Mouse (Mus musculus): ENCODE measurements around the gene Ovol3. TPM values are rescaled to one million over a fixed set of nuclear protein-coding genes. Genes with fewer than 3 reads are reported as not detected.
A peak's percentile ranks its signal among the peaks of the same experiment; 100 is the strongest.

Gene Ovol3
- polyA plus RNA-seq, 1 experiment from 2014 or later = not detected

DNA sequence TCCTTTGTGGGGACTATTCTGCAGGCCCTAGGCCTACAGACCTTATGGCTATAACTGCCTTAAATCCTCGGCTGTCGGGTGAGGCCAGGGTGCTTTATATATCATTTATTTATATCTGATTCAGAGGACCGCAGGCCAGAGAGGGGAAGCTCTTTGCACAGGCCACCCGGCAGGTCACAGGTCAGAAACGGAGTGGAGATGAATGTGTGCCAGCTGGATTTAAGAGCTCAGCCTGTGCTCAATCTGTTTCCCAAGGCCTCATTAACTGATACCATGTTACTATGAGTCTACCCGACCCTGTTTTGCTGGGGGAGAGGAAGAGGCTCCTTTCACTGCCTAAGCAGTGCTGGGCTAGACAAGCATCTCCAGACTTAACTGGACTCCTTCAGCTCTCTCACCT is 38.9 kb upstream of the Ovol3 start:
- H3K4me2 ChIP-seq (ENCODE audit: low read length) = no peak overlapping the region
- H3K4me1 ChIP-seq (ENCODE audit: control insufficient read depth in 2 of 2, insufficient read depth in 2 of 2, low read length in 2 of 2) = peaks cover 6 to 12% of the 10 kb centered on the region in 2 experiments
- H3K9ac ChIP-seq (ENCODE audit: low read length) = no peak overlapping the region
- H3K36me3 ChIP-seq (ENCODE audit: control insufficient read depth, insufficient read depth, low read length) = peaks cover 33% of the 10 kb centered on the region
- no peaks in the 10 kb centered on the region for H3K27me3 ChIP-seq (ENCODE audit: control insufficient read depth, insufficient read depth, low read length)
- 73% methylated on average over 6 of the region's 6 CpGs for WGBS
- no peak overlapping the region for H3K27ac ChIP-seq (replicated peaks in 1 of 2; ENCODE audit: control insufficient read depth in 1 of 2, insufficient read depth in 1 of 2, low read depth in 2 of 2, low read length in 2 of 2)
- ATAC-seq (ENCODE audit: insufficient number of reproducible peaks, insufficient read depth, low FRiP score, low read depth) = no peak
- no peaks in the 10 kb centered on the region for H3K9me3 ChIP-seq (ENCODE audit: control insufficient read depth, low read length)
- no peak overlapping the region for H3K4me3 ChIP-seq (ENCODE audit: control insufficient read depth in 1 of 2, insufficient read depth in 1 of 2, low read depth in 1 of 2, low read length in 2 of 2)

DNA sequence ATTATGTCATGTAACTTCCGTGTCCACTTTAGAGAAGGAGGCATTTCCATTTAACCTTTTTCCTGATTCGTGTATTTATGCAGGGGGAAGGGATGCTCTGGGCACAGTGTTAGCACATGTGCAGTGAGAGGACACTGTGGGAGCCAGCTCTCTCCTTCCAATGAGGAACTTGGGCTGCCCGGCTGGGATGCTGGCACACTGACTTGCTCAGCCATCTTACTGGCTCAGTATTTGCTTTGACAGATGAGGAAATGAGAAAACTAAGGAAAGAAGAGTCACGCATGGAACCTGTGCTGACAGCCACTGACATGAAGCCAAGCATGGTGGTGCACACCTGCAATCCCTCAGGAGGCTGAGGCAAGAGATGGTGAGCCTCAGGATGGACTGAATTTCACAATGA is 34.1 kb upstream of the Ovol3 start:
- H3K4me3 ChIP-seq (ENCODE audit: control insufficient read depth in 1 of 2, insufficient read depth in 1 of 2, low read depth in 1 of 2, low read length in 2 of 2) = no peak overlapping the region
- H3K9me3 ChIP-seq (ENCODE audit: control insufficient read depth, low read length) = no peaks in the 10 kb centered on the region
- H3K27ac ChIP-seq (replicated peaks in 1 of 2; ENCODE audit: control insufficient read depth in 1 of 2, insufficient read depth in 1 of 2, low read depth in 2 of 2, low read length in 2 of 2) = no peak overlapping the region
- no peak overlapping the region for H3K9ac ChIP-seq (ENCODE audit: low read length)
- H3K4me2 ChIP-seq (ENCODE audit: low read length) = no peak overlapping the region
- no peak for ATAC-seq (ENCODE audit: insufficient number of reproducible peaks, insufficient read depth, low FRiP score, low read depth)
- H3K4me1 ChIP-seq (ENCODE audit: control insufficient read depth in 2 of 2, insufficient read depth in 2 of 2, low read length in 2 of 2) = peaks cover 3 to 6% of the 10 kb centered on the region in 2 experiments; a peak in 2 of 4 replicates
- H3K36me3 ChIP-seq (ENCODE audit: control insufficient read depth, insufficient read depth, low read length) = peaks cover 55% of the 10 kb centered on the region
- no peaks in the 10 kb centered on the region for H3K27me3 ChIP-seq (ENCODE audit: control insufficient read depth, insufficient read depth, low read length)
- 83% methylated on average over 4 of the region's 4 CpGs for WGBS

DNA sequence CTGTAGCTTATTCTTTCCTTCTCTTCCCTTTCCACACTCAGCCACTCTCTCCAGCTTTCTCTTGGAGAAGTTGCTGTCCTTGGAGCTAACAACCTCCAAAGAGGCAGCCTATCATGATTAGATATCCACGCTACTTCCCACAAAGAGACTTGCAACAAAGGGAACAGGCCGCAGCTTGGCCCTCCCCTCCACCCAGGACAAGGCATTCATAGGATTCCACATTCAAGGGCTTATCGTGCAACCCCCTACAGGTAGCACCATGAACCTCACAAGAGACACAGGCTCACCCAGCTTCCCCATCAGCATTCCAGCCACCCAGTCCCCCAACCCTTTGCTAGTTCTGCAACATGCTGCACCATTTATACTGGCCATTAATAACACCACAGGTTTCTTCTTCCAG is 31.3 kb upstream of the Ovol3 start:
- Histone ChIP-seq H3K27me3 (ENCODE audit: control insufficient read depth, insufficient read depth, low read length) (no peaks in the 10 kb centered on the region), H3K4me1 (ENCODE audit: control insufficient read depth in 2 of 2, insufficient read depth in 2 of 2, low read length in 2 of 2) (peaks cover 0 to 6% of the 10 kb centered on the region in 2 experiments; a peak in 2 of 4 replicates), H3K9ac (ENCODE audit: low read length) (peak overlapping the region; percentile 14; the same call in 1 of the 2 replicates), H3K27ac (replicated peaks in 1 of 2; ENCODE audit: control insufficient read depth in 1 of 2, insufficient read depth in 1 of 2, low read depth in 2 of 2, low read length in 2 of 2) (peak overlapping the region; percentile 4 to 48; a peak in 3 of 4 replicates), H3K9me3 (ENCODE audit: control insufficient read depth, low read length) (no peaks in the 10 kb centered on the region), H3K4me3 (ENCODE audit: control insufficient read depth in 1 of 2, insufficient read depth in 1 of 2, low read depth in 1 of 2, low read length in 2 of 2) (no peak overlapping the region), H3K4me2 (ENCODE audit: low read length) (no peak overlapping the region), H3K36me3 (ENCODE audit: control insufficient read depth, insufficient read depth, low read length) (peaks cover 66% of the 10 kb centered on the region)
- 24% methylated on average over 3 of the region's 3 CpGs for WGBS
- no peak for ATAC-seq (ENCODE audit: insufficient number of reproducible peaks, insufficient read depth, low FRiP score, low read depth)

DNA sequence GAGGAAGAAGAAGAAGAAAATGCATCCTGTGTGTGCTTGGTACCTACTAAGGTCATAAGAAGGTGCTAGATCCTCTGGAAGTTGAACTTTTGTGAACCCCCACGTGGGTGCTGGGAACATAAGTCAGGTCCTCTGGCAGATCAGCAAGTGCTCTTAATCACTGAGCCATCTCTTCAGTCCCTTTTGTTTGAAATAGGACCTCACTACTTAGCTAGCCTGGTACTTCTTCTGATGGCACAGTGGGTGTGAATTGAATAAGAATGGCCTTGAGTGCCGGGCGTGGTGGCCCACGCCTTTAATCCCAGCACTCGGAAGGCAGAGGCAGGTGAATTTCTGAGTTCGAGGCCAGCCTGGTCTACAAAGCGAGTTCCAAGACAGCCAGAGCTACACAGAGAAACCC is 30.4 kb upstream of the Ovol3 start:
- Histone ChIP-seq H3K36me3 (ENCODE audit: control insufficient read depth, insufficient read depth, low read length) (peaks cover 63% of the 10 kb centered on the region), H3K27me3 (ENCODE audit: control insufficient read depth, insufficient read depth, low read length) (no peaks in the 10 kb centered on the region), H3K9me3 (ENCODE audit: control insufficient read depth, low read length) (no peaks in the 10 kb centered on the region), H3K9ac (ENCODE audit: low read length) (no peak overlapping the region), H3K4me2 (ENCODE audit: low read length) (no peak overlapping the region), H3K27ac (replicated peaks in 1 of 2; ENCODE audit: control insufficient read depth in 1 of 2, insufficient read depth in 1 of 2, low read depth in 2 of 2, low read length in 2 of 2) (no peak overlapping the region), H3K4me3 (ENCODE audit: control insufficient read depth in 1 of 2, insufficient read depth in 1 of 2, low read depth in 1 of 2, low read length in 2 of 2) (no peak overlapping the region), H3K4me1 (ENCODE audit: control insufficient read depth in 2 of 2, insufficient read depth in 2 of 2, low read length in 2 of 2) (peaks cover 0 to 6% of the 10 kb centered on the region in 2 experiments; a peak in 2 of 4 replicates)
- WGBS = 92% methylated on average over 7 of the region's 7 CpGs
- ATAC-seq (ENCODE audit: insufficient number of reproducible peaks, insufficient read depth, low FRiP score, low read depth) = no peak

DNA sequence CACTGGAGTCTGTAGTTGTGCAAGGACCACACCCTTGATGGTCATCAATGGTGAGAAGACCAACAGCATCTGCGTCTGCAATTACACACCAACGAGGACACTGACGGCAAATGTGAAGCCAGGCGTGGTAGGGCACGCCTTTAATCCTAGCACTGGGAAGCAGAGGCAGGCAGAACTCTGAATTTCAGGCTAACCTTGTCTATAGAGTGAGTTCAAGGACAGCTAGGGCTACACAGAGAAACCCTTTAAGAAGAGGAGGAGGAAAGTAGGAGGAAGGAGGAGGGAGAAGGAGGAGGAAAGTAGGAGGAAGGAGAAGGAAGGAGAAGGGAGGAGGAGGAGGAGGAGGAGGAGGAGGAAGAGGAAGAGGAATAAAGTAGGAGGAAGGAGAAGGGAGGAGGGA is 30.0 kb upstream of the Ovol3 start:
- ATAC-seq (ENCODE audit: insufficient number of reproducible peaks, insufficient read depth, low FRiP score, low read depth) = no peak
- peaks cover 59% of the 10 kb centered on the region for H3K36me3 ChIP-seq (ENCODE audit: control insufficient read depth, insufficient read depth, low read length)
- peaks cover 0 to 6% of the 10 kb centered on the region in 2 experiments; a peak in 2 of 4 replicates for H3K4me1 ChIP-seq (ENCODE audit: control insufficient read depth in 2 of 2, insufficient read depth in 2 of 2, low read length in 2 of 2)
- no peaks in the 10 kb centered on the region for H3K9me3 ChIP-seq (ENCODE audit: control insufficient read depth, low read length)
- no peak overlapping the region for H3K4me2 ChIP-seq (ENCODE audit: low read length)
- no peaks in the 10 kb centered on the region for H3K27me3 ChIP-seq (ENCODE audit: control insufficient read depth, insufficient read depth, low read length)
- 88% methylated on average over 5 of the region's 5 CpGs for WGBS
- H3K27ac ChIP-seq (replicated peaks in 1 of 2; ENCODE audit: control insufficient read depth in 1 of 2, insufficient read depth in 1 of 2, low read depth in 2 of 2, low read length in 2 of 2) = no peak overlapping the region
- no peak overlapping the region for H3K9ac ChIP-seq (ENCODE audit: low read length)
- H3K4me3 ChIP-seq (ENCODE audit: control insufficient read depth in 1 of 2, insufficient read depth in 1 of 2, low read depth in 1 of 2, low read length in 2 of 2) = no peak overlapping the region

DNA sequence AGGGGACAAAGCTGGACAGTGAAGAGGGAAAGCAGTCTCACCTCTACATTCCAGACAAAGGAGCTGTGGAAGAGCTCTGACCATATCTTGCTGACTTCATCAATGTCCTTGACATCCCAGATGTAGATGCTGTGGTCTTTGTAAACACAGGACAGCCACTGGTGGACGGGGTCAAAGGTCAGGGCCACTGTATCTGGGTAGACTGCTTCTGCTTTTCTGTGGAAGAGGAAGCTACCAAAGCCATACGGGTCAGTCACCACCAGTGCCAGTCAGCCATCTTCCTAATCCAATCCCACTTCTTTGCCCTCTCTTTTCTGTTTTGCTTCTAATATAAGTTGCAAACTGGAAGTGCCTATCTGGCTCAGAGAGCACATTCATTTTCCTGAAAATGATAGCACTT is 29.5 kb upstream of the Ovol3 start:
- peaks cover 0 to 6% of the 10 kb centered on the region in 2 experiments; a peak in 2 of 4 replicates for H3K4me1 ChIP-seq (ENCODE audit: control insufficient read depth in 2 of 2, insufficient read depth in 2 of 2, low read length in 2 of 2)
- no peak overlapping the region for H3K9ac ChIP-seq (ENCODE audit: low read length)
- H3K4me3 ChIP-seq (ENCODE audit: control insufficient read depth in 1 of 2, insufficient read depth in 1 of 2, low read depth in 1 of 2, low read length in 2 of 2) = no peak overlapping the region
- no peak overlapping the region for H3K27ac ChIP-seq (replicated peaks in 1 of 2; ENCODE audit: control insufficient read depth in 1 of 2, insufficient read depth in 1 of 2, low read depth in 2 of 2, low read length in 2 of 2)
- WGBS = 71% methylated on average over 2 of the region's 2 CpGs
- no peaks in the 10 kb centered on the region for H3K27me3 ChIP-seq (ENCODE audit: control insufficient read depth, insufficient read depth, low read length)
- H3K9me3 ChIP-seq (ENCODE audit: control insufficient read depth, low read length) = no peaks in the 10 kb centered on the region
- no peak overlapping the region for H3K4me2 ChIP-seq (ENCODE audit: low read length)
- no peak for ATAC-seq (ENCODE audit: insufficient number of reproducible peaks, insufficient read depth, low FRiP score, low read depth)
- H3K36me3 ChIP-seq (ENCODE audit: control insufficient read depth, insufficient read depth, low read length) = peaks cover 54% of the 10 kb centered on the region

DNA sequence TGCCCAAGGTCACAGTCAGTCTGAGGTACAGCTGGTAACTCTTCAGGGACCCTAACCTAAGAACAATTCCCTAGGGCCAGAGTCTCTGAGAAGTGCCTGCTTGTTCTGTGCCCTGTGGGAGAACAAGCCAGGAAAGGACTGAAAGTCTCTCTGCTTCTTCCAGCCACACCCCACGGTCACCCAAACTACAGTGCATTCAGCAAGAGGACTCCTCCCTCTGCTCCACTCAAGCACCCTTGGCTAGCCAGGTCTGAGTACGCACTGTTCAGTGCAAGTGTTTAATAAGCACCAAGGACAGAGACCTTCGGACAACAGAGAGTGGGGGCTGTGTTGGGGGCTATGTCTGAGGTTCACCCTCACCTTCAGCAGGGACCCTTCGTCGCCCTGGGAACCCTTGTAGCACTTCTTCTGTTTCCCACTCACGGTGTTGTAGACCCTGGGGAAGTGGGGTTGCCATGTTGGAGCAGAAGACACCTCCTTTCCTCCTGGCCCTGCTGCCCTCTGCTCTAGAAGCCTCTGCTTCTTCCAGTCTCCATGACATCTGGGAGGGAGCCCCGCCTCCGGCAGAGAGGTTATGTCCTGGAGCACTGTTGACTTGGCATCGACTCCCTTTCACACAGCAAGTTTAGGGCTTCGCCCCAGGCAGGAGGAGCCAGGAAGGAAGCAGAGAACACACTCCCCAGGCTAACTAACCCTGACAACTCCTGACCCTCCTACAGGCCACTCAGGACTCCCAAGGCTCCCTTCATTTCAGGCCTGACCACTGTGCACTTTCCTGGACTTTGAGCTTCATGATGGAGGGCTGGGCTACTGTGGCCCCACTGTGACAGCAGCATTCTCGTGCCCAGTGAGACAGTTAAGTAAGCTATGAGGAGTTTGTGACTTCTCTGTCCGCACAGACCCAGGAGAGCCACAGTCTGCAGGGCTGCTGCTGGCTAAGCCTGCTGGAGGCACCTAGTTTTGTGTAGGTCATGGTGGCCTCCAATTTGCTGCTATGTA is 16.7 kb upstream of the Ovol3 start:
- H3K9ac ChIP-seq (ENCODE audit: low read length) = no peak overlapping the region
- 85% methylated on average over 12 of the region's 12 CpGs for WGBS
- H3K4me2 ChIP-seq (ENCODE audit: low read length) = no peak overlapping the region
- no peak overlapping the region for H3K4me3 ChIP-seq (ENCODE audit: control insufficient read depth in 1 of 2, insufficient read depth in 1 of 2, low read depth in 1 of 2, low read length in 2 of 2)
- H3K4me1 ChIP-seq (ENCODE audit: control insufficient read depth in 2 of 2, insufficient read depth in 2 of 2, low read length in 2 of 2) = no peaks in the 10 kb centered on the region
- 0 out of 2 replicates have a peak, but pooled peaks have one; percentile 45 for ATAC-seq (ENCODE audit: insufficient number of reproducible peaks, insufficient read depth, low FRiP score, low read depth)
- H3K27ac ChIP-seq (replicated peaks in 1 of 2; ENCODE audit: control insufficient read depth in 1 of 2, insufficient read depth in 1 of 2, low read depth in 2 of 2, low read length in 2 of 2) = no peak overlapping the region
- peaks cover 44% of the 10 kb centered on the region for H3K36me3 ChIP-seq (ENCODE audit: control insufficient read depth, insufficient read depth, low read length)
- no peaks in the 10 kb centered on the region for H3K9me3 ChIP-seq (ENCODE audit: control insufficient read depth, low read length)
- no peaks in the 10 kb centered on the region for H3K27me3 ChIP-seq (ENCODE audit: control insufficient read depth, insufficient read depth, low read length)

All from heart, embryonic 14.5 days (tissue).